Mouse (Mus musculus) olfactory bulb, adult 2 months (tissue): ENCODE data around the gene Dscam. TPM values are rescaled to one million over a fixed set of nuclear protein-coding genes. Genes with fewer than 3 reads are reported as not detected.
A peak's percentile ranks its signal among the peaks of the same experiment; 100 is the strongest.

Experiments
- H3K27ac ChIP-seq: fragments of 200-500 bp; 2 replicates; pipeline ENCODE4 v1.5.1; 2012; ENCODE audit warnings: low read depth, low read length; ENCODE audit not compliant: insufficient read depth
- H3K4me1 ChIP-seq: fragments of 200-500 bp; 2 replicates; pipeline ENCODE4 v1.6.1; 2012; ENCODE audit warnings: low read length; ENCODE audit not compliant: control insufficient read depth, insufficient read depth
- H3K4me3 ChIP-seq: fragments of 200-500 bp; 2 replicates; pipeline ENCODE4 v1.5.1; 2012; ENCODE audit warnings: mild to moderate bottlenecking, low read depth, low read length, moderate library complexity; ENCODE audit not compliant: insufficient read depth
- CTCF ChIP-seq: fragments of 200-500 bp; IDR thresholded peaks from 2 replicates; pipeline ENCODE4 v1.5.1; 2012; ENCODE audit warnings: low read depth, mild to moderate bottlenecking, low read length, moderate library complexity; ENCODE audit not compliant: insufficient read depth
- POLR2A ChIP-seq: fragments of 200-500 bp; IDR thresholded peaks from 2 replicates; pipeline ENCODE4 v1.6.1; 2012; ENCODE audit warnings: mild to moderate bottlenecking, low read depth, low read length, moderate library complexity; ENCODE audit not compliant: insufficient read depth
- WGBS: fragments of 180-500 bp; shearing (Covaris S2); methylation state at CpG from one replicate; pipeline ENCODE4 v1.1.7; 2018; 5-methylcytosine and 5-hydroxymethylcytosine counted together
- polyA plus RNA-seq: library from polyadenylated mRNA; stranded (reverse); fragments of >200 nt; gene quantifications from 2 replicates; pipeline ENCODE4 v1.2.4, GENCODE M21; 2012; ENCODE audit warnings: low replicate concordance; ENCODE audit not compliant: missing spikeins, insufficient read depth, insufficient read length

Gene Dscam
- polyA plus RNA-seq, 1 experiment, result 97.5 TPM

- 77% methylated on average over 3 of the region's 3 CpGs for WGBS
- TF ChIP-seq CTCF (no peak), POLR2A (no peak)
- Histone ChIP-seq H3K4me3 (no peak overlapping the region), H3K4me1 (no peaks in the 10 kb centered on the region), H3K27ac (no peak overlapping the region)
Observed at GRCm38 (mm10) chr16:96767985-96768384, 402.6 kb downstream of the Dscam start.

- TF ChIP-seq POLR2A (no peak), CTCF (no peak)
- 32% methylated on average over 4 of the region's 4 CpGs for WGBS
- H3K27ac ChIP-seq, result no peak overlapping the region
- H3K4me1 ChIP-seq, result no peaks in the 10 kb centered on the region
- H3K4me3 ChIP-seq, result no peak overlapping the region
Observed at GRCm38 (mm10) chr16:96767508-96767907, 403.0 kb downstream of the Dscam start.

- Histone ChIP-seq H3K4me3 (no peak overlapping the region), H3K4me1 (peaks cover 22% of the 10 kb centered on the region), H3K27ac (no peak overlapping the region)
- WGBS, result 52% methylated on average over 12 of the region's 12 CpGs
- TF ChIP-seq CTCF, result no peak
- TF ChIP-seq POLR2A, result no peak
Observed at GRCm38 (mm10) chr16:96761225-96761624, 409.3 kb downstream of the Dscam start.

GRCm38 (mm10) chr16:96759081-96759603 is 411.4 kb downstream of the Dscam start:
- Histone ChIP-seq H3K4me1 (peaks cover 25% of the 10 kb centered on the region), H3K27ac (no peak overlapping the region), H3K4me3 (no peak overlapping the region)
- TF ChIP-seq CTCF, result no peak
- no peak for TF ChIP-seq POLR2A
- WGBS, result 65% methylated on average over 5 of the region's 5 CpGs

GRCm38 (mm10) chr16:96758381-96758780 is 412.2 kb downstream of the Dscam start:
- Histone ChIP-seq H3K4me1 (peaks cover 25% of the 10 kb centered on the region), H3K4me3 (no peak overlapping the region), H3K27ac (no peak overlapping the region)
- 69% methylated on average over 3 of the region's 3 CpGs for WGBS
- TF ChIP-seq CTCF, result no peak
- TF ChIP-seq POLR2A, result no peak

GRCm38 (mm10) chr16:96757588-96758313 is 412.8 kb downstream of the Dscam start:
- 18% methylated on average over 9 of the region's 9 CpGs for WGBS
- Histone ChIP-seq H3K4me3 (no peak overlapping the region), H3K27ac (no peak overlapping the region), H3K4me1 (peaks cover 25% of the 10 kb centered on the region)
- TF ChIP-seq CTCF, result no peak
- no peak for TF ChIP-seq POLR2A

GRCm38 (mm10) chr16:96756994-96757393 is 413.6 kb downstream of the Dscam start:
- Histone ChIP-seq H3K27ac (0 out of 2 replicates have a peak overlapping the region, but pooled peaks have one; percentile 21), H3K4me1 (peaks cover 25% of the 10 kb centered on the region), H3K4me3 (no peak overlapping the region)
- TF ChIP-seq CTCF (no peak), POLR2A (no peak)
- 46% methylated on average over 7 of the region's 7 CpGs for WGBS

- H3K4me1 ChIP-seq, result peaks cover 22% of the 10 kb centered on the region
- H3K4me3 ChIP-seq, result no peak overlapping the region
- H3K27ac ChIP-seq, result no peak overlapping the region
- 69% methylated on average over 6 of the region's 6 CpGs for WGBS
- TF ChIP-seq CTCF (no peak), POLR2A (no peak)
Observed at GRCm38 (mm10) chr16:96754971-96755504, 415.5 kb downstream of the Dscam start.

- Histone ChIP-seq H3K4me3 (no peak overlapping the region), H3K4me1 (peaks cover 22% of the 10 kb centered on the region), H3K27ac (peak overlapping the region; percentile 20; the same call in 1 of the 2 replicates)
- no peak for TF ChIP-seq CTCF
- no peak for TF ChIP-seq POLR2A
- WGBS, result 72% methylated on average over 6 of the region's 6 CpGs
Observed at GRCm38 (mm10) chr16:96754381-96754780, 416.2 kb downstream of the Dscam start.
